Mouse (Mus musculus): ENCODE measurements around the gene Kcnn3.

Kcnn3 gene

DNA sequence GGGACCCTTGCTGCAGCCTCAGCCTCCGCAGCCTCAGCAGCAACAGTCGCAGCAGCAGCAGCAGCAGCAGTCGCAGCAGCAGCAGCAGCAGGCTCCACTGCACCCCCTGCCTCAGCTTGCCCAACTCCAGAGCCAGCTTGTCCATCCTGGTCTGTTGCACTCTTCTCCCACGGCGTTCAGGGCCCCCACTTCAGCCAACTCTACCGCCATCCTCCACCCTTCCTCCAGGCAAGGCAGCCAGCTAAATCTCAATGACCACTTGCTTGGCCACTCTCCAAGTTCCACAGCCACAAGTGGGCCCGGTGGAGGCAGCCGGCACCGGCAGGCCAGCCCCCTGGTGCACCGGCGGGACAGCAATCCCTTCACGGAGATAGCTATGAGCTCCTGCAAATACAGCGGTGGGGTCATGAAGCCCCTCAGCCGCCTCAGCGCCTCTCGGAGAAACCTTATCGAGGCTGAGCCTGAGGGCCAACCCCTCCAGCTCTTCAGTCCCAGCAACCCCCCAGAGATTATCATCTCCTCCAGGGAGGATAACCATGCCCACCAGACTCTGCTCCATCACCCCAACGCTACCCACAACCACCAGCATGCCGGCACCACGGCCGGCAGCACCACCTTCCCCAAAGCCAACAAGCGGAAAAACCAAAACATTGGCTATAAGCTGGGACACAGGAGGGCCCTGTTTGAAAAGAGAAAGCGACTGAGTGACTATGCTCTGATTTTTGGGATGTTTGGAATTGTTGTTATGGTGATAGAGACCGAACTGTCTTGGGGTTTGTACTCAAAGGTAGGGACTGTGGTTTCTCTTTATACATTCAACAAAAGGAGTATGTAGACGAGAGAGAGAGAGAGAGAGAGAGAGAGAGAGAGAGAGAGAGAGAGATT lies 896 bp downstream of the Kcnn3 start:
- no peak for DNase-seq (ENCODE audit: low read depth, low spot score)

DNA sequence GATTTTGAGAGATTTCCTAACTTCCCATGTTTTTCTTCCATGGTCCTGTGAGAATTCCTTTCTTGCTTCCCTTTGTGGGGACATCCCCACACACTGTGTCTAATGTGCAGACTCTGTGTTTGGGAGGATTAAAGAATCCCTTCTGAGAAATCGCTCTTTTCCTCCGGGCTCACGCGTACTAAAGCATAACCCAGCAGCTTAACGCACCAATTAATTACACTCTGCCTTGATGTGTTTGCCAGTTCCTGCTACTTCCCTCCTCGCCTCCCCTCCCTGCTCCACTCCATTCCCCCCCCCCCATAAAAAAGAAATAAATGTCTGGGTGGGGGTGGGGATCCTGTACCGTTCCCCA lies 1.5 kb downstream of the Kcnn3 start:
- DNase-seq (ENCODE audit: low read depth, low spot score), result no peak

DNA sequence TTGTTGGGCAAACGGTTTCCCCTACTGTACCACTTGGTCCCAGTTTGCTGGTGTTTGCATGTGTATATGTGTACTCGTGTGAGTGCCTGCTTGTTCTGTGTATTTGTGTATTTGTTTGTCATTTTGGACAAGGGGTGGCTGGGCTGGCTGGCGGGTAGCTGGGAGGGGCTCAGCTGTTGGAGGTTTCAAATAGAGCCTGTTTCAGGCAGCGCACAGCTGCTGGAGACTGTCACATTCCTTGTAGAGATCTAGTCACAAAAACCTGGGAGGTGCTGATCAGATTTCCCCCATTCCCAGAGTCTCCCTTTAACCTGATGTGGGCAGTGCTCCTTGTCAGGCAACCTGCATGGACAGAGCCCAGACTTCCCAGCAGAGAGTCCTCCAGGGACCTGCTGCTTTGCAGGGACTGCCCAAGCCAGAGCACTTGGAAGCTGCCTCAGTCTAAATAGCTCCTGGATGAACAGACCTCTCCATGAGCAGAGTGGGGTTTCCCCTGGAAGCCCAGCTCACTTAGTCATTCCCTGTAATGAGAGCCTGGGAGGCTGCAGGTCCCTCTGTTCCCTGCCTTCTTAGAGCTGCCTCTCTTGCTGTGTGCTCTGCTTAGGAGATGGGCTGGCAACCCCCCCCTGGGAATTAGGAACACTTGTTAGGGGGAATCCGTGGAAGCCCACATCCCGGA lies 2.6 kb downstream of the Kcnn3 start:
- DNase-seq (ENCODE audit: low read depth, low spot score), result no peak

DNA sequence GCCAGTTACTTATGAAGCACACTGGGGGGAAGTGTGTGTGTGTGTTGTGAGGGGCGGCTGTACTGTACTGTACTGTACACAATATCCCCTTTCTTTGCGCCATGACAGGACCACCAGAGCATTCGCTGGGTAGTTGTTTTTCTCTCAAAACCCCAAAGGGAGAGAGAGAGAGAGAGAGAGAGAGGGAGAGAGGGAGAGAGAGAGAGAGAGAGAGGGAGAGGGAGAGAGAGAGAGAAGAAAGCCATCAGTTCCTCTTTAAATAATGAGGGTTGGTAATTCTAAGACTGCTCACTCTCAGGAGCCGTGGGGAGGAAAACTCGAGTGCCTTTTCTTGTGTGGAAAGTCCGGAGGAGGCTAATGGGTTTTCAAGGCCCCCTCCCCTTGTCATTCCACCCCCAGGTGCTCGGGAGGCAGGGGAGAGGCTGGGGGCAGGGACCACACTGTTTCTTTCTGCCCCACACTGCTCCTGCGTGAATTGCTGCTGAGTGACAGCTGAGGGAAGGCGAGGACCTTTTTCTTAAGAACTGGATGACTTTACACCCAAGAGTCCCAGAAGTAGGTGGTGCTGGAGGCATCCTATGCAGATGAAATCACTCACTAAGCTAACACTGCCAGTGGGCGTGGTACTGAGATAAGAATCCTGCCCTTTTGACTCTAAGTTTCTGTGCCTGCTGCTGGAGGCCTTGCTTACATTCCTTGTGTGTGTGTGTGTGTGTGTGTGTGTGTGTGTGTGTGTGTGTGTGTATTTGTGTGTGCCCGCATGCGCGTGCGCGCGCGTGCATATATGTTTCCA lies 6.5 kb downstream of the Kcnn3 start:
- DNase-seq (ENCODE audit: low read depth, low spot score), result no peak

DNA sequence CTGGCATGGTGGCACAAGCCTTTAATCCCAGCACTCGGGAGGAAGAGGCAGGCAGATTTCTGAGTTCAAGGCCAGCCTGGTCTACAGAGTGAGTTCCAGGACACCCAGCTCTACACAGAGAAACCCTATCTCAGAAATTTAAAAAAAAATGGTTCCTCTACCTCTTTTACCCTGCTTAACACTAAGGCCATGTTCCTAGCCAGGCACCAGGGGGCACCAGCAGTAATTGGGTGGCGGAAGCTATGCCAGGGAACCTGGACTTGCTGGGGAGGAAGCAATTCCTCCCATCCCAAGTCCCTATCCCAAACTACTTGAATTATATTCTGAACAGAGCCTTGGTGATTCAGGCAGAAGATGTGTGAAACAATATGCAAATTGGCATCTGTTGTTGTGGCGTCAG lies 9.8 kb downstream of the Kcnn3 start:
- DNase-seq (ENCODE audit: low read depth, low spot score), result no peak

DNA sequence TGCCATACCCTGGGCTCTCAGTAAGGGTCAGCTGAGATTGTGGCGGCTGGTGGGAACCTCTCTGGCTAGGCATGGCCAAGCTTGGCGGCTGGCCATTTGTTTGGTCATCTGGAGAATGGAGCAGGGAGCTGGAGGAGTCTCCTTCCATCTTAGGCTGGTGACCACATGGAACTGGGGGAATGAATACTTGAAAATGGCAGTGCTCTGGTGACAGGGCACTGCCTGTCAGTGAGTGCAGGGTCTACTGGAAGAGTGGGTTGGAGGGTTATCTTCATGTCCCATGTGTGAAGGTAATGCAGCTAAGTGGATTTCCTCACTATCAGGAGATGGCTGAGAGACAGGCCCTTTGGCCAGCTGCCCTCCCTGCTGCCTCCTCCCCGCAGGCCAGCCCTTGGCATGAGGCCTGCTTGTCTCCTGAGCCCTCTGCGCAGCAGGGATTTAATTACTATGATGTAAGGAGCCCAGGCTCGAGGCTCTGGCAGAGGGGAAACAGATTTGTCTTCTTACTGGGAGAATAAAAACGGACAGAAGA lies 14.7 kb downstream of the Kcnn3 start:
- DNase-seq (ENCODE audit: low read depth, low spot score), result peak; percentile 49

DNA sequence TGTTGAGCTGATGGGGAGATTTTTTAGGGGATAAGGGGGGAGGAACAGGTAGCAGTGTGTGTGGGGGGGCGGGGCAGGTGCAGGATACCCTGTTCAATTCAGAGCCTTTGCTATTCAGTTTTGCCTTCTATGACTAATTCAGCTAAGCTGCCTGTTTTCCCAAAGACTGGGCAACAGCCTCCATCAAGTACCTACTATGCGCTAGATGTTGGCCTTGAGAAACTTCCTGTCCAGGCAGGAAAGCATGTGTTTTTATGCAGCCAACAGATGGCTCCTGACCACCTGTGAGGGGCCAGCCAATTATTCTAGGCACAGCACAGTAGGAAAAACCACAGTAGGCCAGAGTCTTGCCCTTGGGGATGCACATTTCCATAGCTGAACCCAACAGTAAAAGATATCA lies 15.2 kb downstream of the Kcnn3 start:
- no peak for DNase-seq (ENCODE audit: low read depth, low spot score)

DNA sequence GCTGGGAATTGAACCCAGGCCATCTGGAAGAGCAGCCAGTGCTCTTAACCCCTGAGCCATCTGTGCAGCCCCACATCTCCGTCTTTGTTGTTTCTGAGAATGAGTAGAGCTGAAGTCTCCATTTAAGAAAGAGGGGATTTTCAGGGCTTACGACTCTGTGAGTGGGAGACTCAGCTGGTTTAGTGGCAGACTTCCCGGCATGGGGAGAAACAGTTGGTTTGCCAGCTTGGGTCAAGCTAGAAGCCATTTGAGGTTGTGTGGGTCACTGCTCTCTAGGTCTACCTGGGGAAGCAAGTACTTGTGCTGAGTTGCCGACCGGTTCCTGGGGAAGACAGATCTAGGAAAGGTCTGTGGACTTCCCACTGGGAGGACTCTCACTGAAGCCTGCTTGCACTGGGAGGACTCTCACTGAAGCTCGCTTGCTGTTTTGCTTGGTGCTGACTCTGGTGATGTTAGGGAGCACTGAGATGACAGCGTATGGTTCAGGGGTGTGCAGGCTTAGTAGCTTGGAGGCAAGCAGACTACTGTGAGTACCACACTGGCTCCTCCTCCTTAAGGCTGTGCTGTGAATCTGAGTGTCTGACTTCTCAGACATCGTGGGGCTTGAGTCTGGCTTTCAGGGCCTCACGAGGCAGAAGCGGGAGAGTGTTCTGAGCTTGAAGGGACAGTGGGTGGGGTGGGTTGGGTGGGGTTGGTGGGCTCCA lies 19.2 kb downstream of the Kcnn3 start:
- no peak for DNase-seq (ENCODE audit: low read depth, low spot score)

DNA sequence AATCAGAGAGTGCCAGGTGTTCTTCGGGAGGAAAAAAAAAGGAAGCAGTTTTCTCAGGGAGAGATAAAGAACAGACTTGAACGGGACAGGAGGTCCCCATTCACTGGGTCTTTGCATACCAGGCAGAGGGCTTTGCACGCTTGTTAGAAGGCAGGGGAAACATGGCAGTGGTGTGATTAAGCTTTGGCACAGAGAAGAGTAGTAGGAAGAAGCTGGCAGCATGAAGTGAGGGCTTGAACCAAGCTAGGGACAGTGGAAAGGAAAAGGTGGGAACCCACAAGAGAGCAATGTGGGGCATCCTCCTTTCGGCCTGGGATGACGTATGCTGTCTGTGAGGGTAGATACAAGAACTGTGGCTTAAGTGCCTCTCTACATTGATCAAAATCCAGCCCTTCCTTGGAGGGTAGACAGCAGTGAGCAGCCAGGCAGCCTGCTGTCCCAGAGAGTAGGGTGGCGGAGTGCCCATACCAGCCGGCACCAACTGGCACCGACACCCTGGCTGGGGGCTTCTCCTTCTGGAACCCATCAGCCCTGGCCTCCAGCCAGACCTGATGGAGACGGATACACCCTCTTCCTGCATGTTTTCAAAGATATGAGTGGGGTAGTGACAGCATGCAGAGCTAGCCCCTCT lies 19.9 kb downstream of the Kcnn3 start:
- no peak for DNase-seq (ENCODE audit: low read depth, low spot score)

DNA sequence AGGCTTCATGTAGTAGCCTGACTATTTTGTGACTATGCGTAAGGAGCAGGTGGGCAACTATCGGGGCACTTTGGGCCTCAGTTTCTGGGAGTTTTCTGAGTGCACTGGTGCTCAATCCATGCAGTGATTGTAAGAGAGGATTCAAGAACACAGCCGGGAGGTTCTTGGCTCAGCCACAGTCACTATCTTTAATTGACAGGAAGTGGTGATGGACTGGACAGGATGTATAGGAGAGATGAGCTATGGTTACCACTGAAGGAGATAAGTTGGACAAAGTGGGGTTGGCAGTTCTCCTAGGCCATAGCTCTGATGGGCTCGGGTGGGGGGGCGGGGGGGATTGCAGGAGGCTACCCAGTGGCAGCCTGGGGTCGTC lies 20.4 kb downstream of the Kcnn3 start:
- DNase-seq (ENCODE audit: low read depth, low spot score), result no peak

DNA sequence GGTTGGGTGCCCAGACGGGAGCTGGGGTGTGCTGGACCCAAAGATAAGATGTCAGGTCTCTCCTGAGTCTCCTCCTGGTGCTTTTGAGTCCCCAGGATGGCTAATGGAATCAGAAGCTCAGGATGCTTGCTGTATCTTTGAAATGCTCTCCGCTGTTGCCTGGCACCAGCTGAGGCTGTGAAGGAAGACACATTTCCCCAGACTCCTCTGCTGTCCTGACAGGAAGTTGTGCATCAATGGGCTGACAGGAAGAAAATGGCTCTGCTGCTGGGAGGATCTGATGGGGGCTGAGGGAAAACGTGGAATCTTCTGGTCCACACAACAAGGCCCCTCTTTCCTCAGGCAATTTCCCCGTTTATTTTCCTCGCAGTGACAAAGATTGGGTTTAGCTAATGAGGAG lies 27.0 kb downstream of the Kcnn3 start:
- no peak for DNase-seq (ENCODE audit: low read depth, low spot score)

DNA sequence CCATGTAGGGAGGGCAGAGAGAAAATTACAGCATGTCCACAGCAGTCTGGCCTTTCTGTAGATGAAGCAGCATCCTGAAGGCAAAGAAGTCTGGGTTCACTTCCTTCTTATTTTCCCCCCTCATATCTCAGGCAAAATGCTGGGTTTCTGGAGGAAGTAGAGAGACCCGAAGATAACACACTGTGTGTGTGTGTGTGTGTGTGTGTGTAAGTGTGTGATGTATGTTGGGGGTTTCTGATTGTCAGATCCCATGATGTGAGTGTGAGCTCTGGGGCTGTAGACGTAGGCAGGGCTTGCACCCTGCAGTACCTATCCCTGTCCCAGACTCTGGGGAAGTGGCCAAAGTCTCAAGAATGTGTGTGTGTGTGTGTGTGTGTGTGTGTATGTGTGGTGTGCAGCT lies 28.8 kb downstream of the Kcnn3 start:
- no peak for DNase-seq (ENCODE audit: low read depth, low spot score)

DNA sequence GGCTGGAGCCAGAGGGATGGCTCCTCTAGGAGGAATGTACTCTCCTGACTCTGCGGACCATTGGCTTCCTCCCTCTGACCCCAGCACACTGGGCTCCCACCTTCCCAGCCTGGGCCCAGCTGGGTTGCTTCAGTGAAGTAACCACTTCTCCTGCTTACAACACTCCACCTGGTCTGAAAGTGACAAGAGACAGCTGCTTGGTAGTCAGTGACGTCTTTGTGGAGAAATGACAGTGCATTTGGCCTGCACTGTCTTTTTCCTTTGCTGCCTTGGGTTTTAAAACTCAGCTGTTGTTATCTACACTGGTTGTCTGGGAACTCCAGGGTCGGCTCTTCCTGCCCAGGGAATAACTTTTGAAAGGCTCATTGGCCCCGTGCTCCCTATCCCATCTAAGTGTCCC lies 29.5 kb downstream of the Kcnn3 start:
- DNase-seq (ENCODE audit: low read depth, low spot score), result no peak

DNA sequence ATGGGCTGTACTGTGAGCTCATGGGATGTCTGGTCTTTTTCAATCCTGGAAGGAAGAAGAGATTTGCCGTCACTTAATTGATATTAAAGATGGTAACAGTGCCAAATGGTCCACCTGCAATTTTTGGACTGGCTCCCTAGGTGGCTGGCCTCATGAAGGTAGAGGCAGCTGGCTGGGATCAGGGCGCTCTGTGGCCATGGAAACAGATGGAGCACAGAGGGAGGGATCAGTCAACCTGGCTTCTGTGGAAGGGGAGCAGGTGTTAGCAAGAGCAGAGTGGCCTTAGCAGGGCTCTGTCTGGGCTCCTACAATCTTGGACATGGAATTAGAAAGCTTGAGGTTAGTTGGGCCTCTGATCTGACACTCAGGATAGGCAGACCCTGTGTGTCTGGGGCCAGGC lies 31.9 kb downstream of the Kcnn3 start:
- no peak for DNase-seq (ENCODE audit: low read depth, low spot score)

DNA sequence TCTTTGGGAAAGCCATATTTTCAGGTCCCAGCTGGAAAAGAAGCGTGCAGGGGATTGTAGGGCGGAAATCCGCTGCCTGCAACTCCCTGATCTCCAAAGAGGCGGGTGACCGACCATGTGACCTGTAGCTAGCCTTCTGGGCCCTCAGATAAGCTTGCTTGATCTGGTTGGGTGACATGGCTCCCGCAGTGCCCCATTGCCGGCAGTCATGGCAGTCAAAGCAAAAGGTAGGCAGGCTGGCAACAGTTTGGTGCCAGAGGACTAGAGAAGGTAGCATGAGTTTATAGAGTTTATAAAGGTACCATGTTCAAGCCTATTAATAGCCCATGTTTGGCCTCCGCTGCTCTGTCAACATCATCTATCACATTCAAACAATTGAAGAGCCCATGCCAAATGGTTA lies 33.5 kb downstream of the Kcnn3 start:
- DNase-seq (ENCODE audit: low read depth, low spot score), result no peak

DNA sequence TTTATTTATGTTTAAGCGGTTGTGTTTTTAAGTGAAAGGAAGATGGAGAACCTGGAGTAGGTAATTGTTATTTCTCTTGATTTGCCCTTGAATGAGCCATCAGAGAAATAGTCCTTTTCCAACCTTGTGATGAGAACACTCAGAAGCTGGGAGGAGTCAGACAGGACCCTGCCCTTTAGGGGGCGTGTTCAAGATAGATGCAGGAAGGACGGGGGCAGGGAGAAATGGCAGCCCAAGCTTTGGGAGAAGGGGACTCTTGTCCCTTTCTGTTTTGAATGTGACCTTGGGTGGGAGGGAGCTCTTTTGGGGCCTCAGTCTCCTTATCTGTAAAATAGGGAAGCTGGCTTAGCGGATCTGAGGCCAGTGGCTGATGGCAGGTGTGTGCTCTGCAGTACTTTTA lies 34.0 kb downstream of the Kcnn3 start:
- no peak for DNase-seq (ENCODE audit: low read depth, low spot score)

DNA sequence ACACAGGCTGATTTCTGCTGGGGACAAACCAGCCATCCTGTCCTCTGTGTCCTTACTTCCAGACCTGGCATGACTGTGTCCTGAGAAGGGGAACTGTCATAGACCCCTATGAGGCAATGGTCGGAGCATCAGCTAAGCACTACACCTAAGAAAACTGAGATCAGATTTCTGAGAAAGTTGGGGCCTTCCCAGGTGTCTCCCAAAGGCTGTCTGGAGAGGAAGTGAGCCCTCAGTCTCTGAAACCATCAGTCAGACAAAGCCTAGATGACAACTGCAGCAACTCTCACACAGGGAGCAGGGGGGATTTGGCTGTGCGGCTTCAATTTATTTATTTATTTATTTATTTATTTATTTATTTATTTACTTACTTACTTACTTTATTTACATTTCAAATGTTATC lies 34.6 kb downstream of the Kcnn3 start:
- no peak for DNase-seq (ENCODE audit: low read depth, low spot score)

DNA sequence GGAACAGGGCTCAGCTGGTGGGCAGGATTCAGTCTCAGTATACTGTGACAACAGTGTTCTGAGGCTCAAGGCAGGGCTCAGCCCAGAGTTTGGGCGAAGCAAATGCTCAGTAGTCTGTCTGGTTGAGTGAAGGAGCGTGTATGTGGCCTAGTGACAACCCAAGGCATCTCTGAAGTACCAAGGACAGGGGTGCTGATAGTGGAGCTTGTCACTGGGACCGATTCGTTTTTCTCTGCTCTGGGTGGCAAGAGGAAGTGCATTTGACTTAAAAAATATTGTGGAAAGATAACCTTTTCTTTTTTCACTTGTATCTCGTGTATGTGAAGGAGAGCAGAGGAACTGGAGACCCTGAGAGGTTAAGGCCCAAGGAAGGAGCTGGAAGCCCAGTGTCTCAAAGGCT lies 37.8 kb downstream of the Kcnn3 start:
- no peak for DNase-seq (ENCODE audit: low read depth, low spot score)

DNA sequence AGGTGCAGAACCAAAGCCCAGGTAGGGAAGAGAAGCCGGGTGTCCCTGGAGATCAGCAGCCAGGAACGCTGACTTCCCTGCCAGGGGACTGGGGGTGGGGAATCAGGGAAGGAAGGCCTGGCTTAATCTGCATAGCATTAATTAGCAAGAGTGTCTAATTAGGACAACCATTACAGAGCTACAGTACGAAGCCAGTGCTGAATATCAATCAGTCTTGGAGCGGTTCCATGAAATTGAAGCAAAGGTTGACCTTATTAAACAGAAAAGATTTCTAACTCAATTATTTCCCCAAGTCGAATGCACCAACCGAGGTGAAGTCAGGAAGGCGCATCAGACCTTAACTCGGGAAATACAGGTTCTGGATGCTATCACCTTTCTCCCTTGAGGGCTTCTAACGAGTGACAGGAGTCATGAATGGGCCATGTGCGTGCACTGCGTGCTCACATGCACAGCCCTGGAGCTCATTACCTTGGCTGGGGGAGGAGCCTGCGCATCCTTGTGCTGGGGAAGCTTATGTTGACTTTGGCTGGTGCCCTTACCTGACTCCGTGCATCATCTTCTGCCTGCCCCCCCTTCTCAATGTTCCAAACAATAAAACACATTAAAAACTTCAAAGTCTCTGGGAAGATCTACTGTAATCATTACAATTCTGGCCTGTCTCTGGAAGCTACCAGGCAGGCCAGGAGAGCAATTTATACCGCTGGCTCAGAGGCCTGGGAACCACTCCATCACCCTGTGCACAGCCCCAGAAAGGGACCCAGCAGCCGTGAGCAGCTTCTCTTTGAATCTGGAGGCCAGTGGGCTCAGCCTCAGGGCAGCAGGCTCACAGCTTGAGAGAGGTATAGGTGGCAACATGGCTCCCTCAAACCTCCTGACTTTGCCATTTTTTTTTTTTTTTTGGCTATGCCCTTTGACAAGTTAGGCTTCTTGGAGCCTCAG lies 39.3 kb downstream of the Kcnn3 start:
- no peak for DNase-seq (ENCODE audit: low read depth, low spot score)

DNA sequence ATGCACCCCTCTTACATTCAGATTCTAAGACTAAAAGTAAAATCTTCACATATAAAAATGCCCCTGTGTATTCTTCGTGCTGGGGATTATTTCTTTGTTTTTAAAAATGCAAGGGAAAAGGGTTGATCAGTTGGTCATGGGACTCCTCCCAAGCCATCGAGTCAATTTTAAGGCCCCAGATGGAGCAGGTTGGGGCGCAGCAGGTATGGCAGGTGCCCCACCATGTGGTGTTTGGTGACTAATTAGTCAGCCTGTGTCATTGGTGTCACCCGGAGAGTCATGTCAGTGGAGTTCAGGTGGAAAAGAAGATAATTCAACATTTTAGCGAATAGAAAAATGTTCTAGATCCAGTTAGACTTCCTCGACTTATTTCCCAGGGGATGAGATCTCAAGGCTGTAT lies 41.4 kb downstream of the Kcnn3 start:
- no peak for DNase-seq (ENCODE audit: low read depth, low spot score)

Measured in retina, postnatal 7 days (tissue).